Mouse (Mus musculus): ENCODE results near the gene Top2a.

The Top2a gene

DNA sequence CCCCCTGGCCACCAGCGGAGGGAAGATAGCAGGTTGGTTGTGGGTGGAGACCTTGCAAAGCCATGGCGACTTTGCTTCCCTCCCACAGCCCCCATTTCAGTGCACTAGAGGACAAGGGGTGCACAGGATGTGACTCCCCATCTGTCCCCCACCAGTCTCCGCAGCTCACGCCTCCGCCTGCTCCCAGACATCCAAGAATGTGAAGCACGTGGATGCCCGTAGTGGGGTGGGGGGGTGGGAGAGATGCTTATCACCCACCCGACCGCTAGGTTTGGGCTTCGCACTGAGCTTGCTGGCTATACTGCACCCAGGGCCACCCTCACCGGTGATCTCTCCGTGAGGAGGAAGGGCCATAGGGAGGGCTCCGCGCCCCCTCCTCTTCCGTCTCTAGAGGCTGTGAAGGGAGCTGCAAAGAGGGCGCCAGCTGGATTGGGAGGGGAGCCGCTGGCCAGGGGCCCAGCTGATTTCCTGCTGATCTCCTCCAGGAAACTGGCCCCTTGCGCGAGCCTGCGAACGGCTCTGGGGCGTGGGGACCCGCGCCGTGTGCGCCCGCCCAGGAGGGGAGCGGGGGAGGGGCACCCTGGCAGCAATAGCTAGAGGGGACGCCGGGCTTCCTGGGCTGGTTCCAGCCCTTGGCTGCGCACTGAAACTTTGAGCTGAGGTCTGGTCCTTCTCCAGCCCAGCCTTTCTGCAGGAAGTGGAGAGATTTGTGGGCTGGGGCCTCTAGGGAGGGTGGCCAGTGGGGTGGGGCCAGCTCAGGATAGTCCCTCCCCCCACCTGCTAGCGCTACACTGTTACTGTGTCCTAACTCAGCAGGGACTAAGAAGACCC is 60.6 kb downstream of the Top2a start:
- peak; percentile 82 to 88 for DNase-seq

DNA sequence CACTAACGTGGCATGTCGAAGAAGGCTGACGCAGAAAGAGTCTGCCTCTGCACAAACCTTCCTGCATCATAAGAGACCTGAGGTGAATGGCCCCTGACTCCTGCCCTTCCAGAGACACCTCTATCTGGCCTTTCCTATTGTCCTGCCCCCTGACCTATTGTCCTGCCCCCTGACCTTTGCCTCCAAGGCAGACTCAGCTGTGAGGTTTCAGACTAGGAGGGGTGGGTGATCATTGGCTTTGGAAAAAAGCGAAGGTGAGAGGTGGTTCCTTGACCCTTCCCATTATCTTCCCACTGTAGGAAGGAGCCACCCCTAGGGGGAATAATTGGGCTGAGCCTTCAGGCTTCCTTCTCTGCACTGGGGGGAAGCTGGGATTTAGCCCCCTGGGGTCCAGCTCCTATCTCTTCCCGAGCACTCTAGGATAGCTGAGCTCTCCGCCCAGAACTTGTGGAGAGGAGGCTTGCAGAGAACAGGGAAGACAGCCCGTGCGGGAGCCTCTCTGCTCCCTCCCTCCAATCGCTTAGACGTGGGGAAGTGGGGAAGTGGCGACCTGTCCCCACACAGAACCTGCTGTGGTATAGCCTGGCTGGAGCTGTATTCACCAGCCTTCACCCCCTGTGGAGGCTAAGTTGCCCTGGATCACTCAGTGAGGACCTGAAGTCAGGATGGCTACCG is 61.4 kb downstream of the Top2a start:
- DNase-seq = no peak

DNA sequence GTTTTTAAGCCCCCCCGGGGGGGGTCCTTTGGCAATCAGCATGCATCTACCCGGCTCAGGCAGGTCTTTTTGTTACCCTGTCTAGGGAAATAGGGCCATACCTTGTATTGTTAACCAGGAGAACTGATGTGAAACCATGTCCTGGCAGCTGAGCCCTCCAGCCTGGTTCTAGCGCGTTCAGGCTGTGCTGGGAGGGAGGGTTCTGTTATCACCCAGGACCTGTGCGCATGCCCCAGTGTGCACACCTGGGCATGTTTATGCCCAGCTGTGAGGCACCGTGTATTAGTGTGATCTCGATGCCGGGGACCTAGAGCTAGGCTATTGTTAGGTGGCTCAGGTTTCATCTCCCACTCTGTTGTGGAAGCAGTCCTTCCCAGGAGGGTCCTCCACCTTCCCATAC is 62.2 kb downstream of the Top2a start:
- no peak for DNase-seq

DNA sequence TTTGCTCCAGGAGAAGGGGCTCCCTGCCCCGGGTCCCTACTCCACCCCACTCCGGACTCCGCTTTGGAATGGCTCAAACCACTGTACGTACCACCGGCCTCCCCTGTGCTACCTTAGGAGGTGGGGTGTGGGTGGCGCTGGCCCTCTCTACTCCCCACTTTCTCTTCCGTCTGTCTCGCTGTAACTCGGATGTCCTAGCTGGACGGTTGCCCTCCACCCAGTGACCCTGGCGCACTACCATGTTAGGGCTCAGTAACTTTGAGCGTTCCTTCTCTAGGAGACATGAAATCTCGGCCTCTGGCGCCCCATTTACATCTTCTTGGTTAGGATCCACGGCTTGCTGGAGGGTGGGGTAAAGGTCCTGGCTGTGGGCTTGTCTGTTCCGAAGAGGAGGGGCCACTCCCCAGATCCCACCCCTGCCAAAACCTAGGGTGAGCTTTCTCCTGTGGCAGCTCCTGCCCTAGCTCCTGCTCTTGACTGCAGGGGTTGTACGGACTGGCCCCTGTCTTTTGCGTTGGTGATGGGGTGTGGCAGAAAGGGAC is 62.9 kb downstream of the Top2a start:
- no peak for DNase-seq

DNA sequence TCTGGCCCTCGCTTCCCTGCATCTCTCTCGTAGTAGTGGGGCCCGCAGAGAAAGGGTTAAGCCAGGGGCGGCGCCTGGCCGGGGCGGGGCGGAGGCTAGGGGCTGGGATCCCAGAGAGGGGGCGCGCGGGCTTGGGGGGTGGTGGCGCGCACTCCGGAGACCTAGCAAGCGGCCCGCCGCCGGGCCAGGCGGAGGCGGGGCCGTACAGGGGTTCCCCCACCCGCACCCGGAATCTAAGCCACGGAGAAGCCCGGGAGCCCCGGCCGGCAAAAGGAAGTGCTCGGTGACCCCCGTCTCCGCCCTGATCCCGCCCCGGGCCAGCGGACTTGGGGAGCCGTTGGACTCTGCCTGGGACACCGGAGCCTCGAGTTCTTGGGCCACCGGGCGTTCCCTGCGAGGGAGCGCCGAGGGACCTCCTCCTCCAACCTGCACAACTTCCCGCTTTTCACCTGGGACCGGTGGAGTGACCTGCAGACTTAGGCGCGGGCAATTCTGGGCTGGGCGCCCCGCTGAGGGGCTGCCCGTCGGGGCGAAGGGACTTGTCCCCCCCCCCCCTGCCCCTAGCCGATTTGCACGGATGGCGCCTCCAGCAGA is 63.6 kb downstream of the Top2a start:
- DNase-seq = peak in 1 of 2 experiments; percentile 60

DNA sequence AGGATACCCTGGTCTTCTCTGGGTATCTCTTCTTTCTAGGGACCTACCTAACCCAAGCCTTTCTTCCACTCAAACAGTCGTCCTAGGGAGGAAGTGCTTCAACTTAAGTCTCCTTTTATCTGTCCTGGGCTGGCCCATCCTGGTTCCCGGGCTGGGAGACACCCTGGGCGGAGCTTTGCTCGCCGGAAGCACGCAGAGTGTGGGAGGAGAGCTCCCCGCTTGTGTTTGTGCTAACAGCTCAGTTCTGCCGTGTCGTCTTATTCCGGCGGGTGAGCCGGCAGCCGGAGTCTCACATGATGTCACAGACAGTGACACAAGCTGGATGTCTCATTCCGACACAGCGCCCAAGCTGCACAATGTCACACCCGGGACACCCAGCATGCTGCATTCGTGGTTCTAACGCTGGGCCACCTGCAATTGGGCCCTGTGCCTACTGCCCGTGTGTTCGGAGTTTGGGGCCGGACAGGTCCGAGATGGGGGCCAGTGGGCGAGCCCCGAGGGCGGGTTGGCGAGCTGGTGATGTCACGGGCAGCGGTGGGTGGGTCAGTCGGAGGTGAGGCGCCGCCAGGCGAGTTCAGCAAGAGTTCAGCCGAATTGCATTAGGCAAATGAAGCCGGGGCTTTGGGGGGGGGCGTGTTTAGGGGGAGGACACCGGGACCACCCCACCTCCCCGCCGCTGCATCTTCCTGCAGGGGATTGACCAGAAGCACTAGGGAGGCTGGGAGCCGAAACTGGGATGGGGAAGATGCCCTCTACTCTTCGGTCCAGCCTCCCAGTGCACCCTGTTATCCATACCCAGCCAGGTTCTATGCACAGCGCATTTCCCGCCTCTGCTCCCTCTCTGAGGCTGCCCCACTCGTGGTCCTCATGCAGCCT is 64.3 kb downstream of the Top2a start:
- peak; percentile 82 to 85 for DNase-seq

DNA sequence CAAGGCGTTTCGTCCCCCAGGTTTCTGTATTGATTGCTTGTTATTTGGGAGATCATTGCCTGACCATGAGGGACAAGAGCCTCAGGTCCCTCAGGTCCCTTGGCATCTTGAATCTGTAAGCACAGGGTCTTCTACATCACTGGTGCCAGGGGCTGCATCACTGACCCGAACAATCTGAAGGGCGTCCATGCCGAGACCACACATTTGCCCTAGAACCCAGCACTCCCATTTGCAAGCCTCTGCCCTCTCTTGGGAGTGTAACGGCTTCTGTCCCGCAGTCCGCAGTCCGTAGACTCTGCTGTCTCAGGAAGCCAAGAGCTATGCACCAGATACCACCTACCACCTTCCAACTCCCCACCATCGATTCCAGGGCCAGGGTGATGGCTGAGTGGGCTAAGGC is 67.6 kb downstream of the Top2a start:
- DNase-seq = no peak

DNA sequence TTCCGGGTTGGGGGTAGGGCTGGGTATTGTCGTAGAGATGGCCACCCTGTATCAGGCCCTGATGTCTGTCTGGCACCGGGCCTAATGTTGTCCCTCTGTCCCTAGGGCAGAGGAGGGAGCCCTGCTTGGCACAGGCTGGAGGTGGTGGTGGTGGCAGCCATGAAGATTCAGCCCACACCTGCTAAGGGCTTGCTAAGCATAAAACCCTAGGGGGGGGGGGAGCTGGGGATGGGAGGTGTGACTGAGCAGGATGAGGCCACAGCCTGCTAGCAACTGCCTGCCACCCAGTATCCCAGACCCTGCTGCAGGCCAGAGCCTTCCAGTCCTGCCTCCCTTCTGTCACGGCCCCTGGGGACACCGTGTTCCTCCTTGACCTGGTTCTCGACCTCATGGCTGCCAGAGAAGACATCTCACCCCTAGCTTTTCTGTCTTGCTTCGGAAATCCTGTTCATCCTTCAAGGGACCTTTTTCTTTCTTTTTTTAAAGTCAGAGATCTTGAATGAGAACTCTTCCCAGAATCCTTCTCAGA is 68.2 kb downstream of the Top2a start:
- no peak for DNase-seq

DNA sequence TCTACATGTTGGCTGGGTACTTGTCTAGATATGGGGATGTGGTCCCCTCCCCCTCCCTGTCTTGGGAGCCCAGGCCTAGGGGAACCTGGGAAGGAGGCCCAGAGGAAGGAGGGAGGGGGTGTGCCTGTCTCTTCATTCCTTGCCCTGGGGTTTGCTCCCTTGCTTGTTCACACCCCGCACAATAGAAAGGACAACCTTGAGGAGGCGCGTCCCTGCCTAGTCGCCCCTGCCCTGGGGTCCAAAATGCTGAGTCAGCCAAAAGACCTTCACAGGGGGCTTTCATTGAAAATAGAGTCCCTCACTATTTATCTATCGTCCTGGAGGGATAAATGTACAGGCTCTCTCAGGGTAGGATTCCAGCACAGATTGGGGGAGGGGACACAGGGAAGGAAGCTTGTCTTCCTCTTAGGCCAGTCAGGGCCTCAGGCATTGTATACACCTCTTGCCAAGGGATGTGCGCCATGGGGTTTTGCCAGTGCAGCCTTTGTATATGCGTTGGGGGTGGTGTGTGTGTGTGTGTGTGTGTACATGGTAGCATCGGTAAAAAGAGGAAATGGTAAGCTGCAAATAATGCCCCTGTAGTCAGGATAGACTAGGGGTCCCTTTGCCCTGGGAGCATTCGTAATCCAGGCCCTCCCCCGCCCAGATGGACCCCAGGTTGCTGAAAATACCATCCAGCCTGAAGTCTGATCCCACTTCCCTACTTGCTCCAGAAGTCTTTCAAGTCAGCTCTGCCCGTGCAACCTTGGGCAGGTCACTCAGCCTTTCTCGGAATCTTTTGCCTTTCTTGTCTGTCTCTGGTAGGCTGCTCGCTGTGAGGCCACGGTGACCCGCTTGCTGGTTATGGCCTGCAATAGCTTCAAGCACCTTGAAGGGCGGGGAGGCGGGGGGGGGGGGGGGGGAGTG is 68.9 kb downstream of the Top2a start:
- no peak for DNase-seq

DNA sequence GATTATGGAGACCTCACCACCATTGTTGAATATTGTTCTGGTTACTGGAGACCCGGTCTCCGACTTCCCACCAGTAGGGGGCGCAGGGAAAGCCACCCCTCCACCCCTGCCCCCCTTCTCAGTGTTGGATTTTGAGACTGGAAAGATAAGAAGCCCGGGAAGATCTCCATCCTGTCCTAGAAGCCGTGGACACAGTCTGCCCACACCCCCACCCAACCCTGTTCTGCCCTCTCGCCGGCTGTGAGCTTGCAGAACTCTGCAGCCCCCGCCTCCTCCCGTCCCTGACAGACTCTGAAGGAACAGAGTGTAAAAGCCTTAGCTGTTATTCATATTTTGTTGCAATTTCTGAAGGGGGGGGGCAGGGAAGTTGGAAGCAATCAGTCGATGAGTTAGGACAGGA is 69.6 kb downstream of the Top2a start:
- DNase-seq = peak; percentile 66 to 73

DNA sequence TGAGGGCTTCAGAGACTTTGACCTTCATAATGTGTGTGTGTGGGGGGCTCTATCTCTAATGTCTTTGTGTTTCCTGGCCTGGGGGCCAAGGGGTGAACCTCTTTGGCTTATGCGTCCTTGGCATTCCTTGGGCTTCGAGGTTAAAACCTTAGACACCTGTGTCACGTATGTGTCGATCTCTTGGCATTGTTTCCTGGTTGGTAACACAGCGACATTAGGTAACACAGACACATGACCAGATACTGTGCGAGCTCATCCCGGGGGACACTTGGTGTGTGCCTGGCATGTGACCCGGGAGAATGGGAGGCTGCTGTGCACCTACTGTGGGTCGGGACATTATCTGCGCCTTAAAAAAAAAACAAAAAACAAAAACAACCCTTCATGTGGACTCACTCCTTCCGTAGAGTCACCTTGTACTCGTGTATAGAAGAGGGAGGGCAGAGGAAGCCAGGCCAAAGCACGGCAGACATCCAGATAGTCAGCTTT is 70.1 kb downstream of the Top2a start:
- DNase-seq = no peak

DNA sequence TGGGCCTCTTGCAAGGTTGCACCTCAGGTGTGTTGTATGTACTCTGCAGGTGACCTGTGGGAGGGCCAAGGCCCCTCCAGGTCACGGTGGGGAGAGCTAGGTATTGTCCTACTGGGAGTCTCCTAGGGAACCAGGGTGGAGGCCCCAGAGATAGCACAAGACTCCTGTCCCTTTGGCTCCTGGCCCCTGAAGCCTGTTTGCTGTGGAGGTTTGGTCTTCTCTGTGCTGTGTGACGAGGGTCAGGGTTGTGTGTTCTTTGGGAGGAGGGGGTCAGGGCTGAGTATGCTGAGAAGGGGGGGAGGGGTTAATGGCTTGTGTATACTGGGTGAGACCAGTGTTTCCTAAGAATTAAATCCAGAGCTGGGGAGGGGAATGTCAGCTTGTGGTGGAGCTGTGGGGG is 70.6 kb downstream of the Top2a start:
- DNase-seq = no peak

DNA sequence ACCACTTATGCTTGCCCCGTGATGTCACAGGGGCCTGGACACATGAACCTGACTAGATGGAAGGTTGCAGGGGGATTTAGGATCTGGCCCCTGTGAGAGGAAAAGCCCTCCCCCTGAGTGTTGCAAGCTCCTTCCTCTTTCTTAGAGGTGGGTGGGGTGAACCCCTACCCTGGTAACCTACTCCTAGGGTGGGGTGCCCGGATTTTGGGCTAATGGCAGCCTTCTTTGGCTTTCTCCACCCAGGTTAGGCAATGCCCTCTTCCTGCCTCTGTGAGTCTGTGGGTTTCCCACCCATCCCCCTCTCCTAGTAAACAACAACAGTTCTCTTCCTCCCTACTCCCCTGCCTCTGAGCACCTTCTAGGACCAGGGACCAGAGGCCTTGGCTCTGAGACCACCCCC is 71.3 kb downstream of the Top2a start:
- DNase-seq = no peak

DNA sequence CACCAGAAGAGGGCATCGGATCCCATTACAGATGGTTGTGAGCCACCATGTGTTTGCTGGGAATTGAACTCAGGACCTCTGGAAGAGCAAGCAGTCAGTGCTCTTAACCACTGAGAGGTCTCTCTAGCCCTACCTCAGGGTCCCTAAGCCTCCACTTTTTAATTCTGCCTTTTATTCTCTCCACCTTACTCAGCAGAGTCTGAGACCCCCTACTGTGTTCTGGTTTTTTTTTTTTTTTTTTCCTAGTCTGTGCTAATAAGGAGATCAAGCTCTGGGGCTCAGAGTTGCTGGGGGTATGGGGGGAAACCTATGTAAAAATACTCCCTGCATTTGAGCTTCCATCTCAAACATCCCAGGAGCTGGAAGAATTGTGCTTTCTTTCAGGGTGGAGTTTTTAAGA is 71.9 kb downstream of the Top2a start:
- DNase-seq = no peak

DNA sequence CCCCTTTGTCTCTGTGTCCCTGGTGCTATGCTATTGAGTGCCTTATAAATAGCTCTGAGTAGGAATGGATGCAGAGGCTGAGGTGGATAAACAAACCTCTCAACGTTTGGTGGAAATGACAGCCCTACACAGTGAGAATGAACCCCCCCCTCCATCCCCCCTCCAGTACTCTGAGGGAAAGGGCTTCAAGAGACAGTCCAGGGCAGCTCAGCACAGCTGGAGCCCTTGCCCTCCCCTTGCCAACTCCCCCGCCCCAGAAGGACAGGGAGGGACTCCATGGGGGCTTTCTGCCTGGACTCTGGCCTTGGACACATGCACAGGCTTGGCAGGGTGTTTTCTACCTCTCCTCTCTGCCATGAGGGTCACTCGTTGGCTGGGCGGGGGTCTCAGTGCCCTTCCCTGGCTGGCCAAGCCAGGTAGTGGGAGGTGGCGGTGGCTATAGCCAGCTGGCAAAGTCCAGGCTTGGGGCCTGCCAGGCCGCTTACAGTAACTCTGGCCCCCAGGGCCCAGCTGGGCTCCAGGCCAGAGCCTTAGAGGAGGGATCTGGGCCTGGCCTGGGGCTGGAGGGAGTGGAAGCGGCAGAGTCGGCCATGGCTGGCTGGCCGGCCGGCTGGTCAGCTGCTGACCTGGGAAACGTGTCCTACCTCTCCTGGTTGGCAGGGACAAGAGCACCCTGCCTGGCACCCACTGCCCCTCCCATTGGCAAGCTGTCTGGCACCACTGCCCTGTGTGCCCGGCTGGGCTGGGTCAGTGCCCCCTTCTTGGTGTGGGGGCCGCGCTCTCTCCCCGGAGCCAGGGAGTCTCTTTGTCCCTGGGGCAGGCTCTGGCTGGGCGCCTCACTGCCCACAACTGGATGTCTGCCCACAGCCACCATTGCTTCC is 72.7 kb downstream of the Top2a start:
- peak; percentile 94 to 98 for DNase-seq

DNA sequence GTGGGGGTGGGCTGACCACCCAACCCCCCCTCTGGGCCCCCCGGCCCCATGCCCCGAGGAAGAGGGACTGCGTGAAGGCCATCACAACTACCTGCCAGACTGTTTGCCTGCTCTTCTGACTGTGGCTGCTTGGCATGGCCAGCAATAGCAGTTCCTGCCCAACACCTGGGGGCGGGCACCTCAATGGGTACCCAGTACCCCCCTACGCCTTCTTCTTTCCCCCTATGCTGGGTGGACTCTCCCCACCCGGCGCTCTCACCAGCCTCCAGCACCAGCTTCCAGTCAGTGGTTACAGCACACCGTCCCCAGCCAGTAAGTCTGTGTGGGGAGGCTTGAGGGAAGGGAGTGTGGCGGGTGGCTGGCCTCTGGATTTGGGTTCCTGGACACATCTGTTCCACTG is 73.5 kb downstream of the Top2a start:
- DNase-seq = no peak

DNA sequence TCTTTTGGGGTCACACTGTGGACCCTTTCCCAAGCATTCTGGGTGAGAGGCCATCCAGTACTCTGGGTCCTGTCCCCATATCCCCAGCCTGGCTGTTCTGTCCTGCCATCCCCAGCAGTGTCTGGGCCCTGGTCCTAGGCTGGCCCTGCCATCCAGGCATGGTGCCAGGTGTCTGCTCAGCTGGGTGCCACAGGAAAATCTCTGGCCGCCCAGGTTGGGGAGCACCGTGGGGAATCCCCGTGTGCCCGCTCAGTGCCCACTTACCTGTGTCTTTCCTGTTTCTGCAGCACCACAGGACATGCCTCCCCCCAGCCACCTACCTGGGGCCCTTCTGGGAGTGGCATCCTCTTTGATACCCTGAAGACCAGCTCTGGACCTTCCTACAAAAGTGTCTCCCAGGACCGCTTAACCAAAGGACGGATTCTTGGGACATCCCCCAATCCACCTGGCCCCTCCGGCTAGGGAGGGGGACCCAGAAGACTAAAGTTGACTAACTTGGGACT is 74.0 kb downstream of the Top2a start:
- DNase-seq = peak; percentile 75 to 82

DNA sequence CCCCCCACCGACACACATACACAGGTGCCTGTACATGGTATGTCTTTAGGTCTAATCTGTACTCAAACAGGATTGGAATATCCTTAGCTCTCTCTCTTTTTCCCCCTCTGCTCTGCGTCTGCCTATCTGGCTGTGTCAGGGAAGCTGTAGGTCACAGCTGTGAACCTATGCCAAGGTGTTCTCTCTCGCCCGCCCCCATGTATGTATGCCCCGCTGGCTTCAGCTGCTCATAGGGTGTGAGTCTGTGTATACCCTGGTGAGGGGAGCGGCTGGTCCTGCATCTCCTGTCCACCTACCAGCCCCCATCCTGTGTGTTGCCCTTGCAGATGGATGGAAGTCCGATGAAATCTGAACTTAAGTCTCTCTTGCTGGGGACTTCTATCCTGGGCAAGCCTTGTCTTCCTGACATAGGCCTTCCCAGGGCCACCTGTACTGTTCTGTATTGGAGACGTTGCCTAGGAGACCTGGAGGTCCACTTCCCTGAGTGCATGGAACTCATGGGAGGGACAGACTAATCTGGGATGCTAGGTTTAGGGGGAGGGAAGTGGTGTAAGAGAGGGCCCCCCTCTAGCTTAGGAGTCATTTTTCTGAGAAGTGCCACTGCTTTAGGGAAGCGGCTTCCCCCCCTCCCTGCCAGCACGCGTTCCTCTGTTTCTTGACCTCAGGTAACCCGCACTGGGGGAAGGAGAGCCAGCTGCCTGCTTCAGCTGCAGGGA is 74.6 kb downstream of the Top2a start:
- no peak for DNase-seq

DNA sequence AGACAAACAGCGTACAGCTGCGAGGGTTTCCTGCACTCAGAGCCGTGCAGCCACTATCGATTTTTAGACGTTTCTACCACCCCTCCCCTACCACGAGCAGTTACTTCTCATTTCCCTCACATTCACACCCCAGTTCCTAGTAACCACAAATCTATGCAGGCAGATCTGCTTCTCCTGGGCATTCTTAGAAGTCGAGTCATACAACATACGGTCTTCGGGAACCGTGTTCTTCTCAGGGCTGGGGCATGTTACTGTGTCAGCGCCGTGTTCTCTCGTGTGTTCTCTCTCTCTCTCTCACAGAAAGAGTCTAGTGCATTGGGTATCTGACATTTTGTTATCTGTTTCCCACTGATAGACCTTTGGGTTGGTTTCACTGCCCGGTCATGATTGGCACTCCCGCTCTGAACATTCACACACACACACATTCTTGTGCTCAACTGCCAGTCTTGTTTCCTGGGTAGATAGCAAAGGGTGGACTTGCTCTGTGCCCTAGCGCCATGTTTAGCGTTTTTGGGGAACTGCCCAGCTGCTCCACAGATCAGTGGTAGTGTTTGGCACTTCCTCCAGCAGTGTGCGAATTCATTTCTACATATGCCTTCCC is 75.9 kb downstream of the Top2a start:
- DNase-seq = no peak

Data from kidney, adult 8-10 months (tissue).